Mouse (Mus musculus): Measurements from ENCODE around the gene Eif2b3.

DNA sequence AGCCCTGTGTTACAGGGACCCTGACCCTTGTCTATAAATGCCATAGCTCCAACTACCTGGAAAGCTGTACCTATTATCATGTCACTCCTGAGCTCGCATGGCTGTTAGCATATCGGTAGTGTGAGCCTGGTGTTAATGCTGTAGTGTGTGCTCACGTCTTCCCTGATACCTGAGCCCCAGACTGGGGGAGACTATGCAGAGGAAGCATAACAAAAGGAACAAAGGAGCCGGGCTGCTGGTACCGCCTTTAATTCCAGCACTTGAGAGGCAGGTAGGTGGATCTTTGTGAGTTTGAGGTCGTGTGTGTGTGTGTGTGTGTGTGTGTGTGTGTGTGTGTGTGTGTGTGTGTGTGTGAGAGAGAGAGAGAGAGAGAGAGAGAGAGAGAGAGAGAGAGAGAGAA is 29.5 kb upstream of the Eif2b3 start:
- TF ChIP-seq CTCF (IDR thresholded peaks at IDR 0.05; ENCODE audit: extremely low read depth, insufficient read length, insufficient replicate concordance, low read depth, low read length) (no peak), POLR2A (IDR thresholded peaks at IDR 0.05; ENCODE audit: low read depth, low read length) (no peak)

All from small intestine, adult 2 months (tissue).